Mouse (Mus musculus) limb, embryonic 10.5 days (tissue): ENCODE measurements at regions not wholly inside any gene's neighbourhood (a gene's known extent, or its start where the extent isn't known, plus 50 kb on each side); places are given as distances from the start of the nearest gene placed in this dataset.
"Not testable (repeated sequence)": the region's sequence is repeated elsewhere in the genome, so short reads cannot be mapped to it uniquely, and the experiment has no call there.

Source experiments
- DNase-seq: peaks from one replicate; pipeline ENCODE4 v3.0.0-alpha.2; 2017; ENCODE audit warnings: low spot score
- H3K27ac ChIP-seq: fragments of 300-500 bp; sonication (generic); 2 replicates; pipeline ENCODE4 v1.5.1; 2016; ENCODE audit warnings: mild to moderate bottlenecking
- H3K27me3 ChIP-seq: fragments of 300-500 bp; sonication (generic); 2 replicates; pipeline ENCODE4 v1.6.1; 2016; ENCODE audit warnings: low read depth, mild to moderate bottlenecking; ENCODE audit not compliant: poor library complexity, severe bottlenecking
- H3K36me3 ChIP-seq: fragments of 300-500 bp; sonication (generic); 2 replicates; pipeline ENCODE4 v1.6.1; 2016; ENCODE audit warnings: mild to moderate bottlenecking, moderate library complexity
- H3K4me1 ChIP-seq: fragments of 300-500 bp; sonication (generic); 2 replicates; pipeline ENCODE4 v1.6.1; 2016
- H3K4me3 ChIP-seq: fragments of 300-500 bp; sonication (generic); 2 replicates; pipeline ENCODE4 v1.5.1; 2016; ENCODE audit warnings: mild to moderate bottlenecking, moderate library complexity
- H3K9me3 ChIP-seq: fragments of 300-500 bp; sonication (generic); replicated peaks from 2 replicates; pipeline ENCODE4 v1.6.1; 2016; ENCODE audit warnings: mild to moderate bottlenecking
- WGBS: fragments of 180-500 bp; shearing (Covaris S2); methylation state at CpG from one replicate; pipeline ENCODE4 v1.1.7; 2016; 5-methylcytosine and 5-hydroxymethylcytosine counted together

DNA sequence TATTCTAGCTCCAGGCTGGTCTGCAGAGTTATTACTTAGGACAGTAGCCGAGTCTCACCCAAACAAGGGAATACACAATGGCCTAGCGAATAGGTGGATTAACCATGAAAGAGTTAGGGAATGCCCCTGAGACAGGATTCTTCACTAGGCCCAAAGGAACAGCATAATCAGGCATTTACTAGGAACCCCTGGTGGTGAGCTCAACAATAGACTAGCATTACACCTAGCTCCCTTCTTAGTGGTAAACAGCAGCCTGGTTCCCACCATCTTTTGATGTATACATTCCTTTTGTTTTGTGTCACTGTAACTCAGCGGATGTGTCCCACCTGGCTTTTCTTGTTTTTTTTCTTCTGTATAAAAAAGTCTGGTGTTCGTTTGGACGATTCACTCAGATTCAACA, 574.0 kb upstream of the Slc8a1 start:
- Histone ChIP-seq H3K27ac (no peak overlapping the region), H3K36me3 (no peaks in the 10 kb centered on the region), H3K4me3 (no peak overlapping the region), H3K4me1 (no peaks in the 10 kb centered on the region), H3K27me3 (no peaks in the 10 kb centered on the region), H3K9me3 (no peaks in the 10 kb centered on the region)
- 91% methylated on average over 5 of the region's 5 CpGs for WGBS
- DNase-seq, result no peak

DNA sequence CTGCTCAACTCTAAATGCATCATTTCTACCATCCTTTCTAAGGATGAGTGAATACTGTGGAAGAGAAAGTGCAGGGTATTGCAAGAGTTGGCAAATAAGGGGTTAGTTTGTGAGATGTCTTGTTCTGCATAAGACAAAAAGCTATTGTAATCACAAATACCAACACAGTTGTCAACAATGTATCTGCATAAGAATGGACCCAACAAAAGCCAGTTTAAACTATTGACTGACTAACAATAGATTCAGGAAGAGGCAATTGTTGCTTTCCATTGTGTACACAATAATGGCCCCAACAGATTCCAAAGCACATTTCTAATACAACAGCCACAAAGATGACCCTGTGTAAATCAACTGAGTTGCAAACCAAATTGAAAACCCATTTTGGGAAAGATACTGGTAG, 568.2 kb upstream of the Slc8a1 start:
- Histone ChIP-seq H3K36me3 (no peaks in the 10 kb centered on the region), H3K27ac (no peak overlapping the region), H3K4me3 (no peak overlapping the region), H3K9me3 (no peaks in the 10 kb centered on the region), H3K4me1 (no peaks in the 10 kb centered on the region), H3K27me3 (no peaks in the 10 kb centered on the region)
- no peak for DNase-seq

DNA sequence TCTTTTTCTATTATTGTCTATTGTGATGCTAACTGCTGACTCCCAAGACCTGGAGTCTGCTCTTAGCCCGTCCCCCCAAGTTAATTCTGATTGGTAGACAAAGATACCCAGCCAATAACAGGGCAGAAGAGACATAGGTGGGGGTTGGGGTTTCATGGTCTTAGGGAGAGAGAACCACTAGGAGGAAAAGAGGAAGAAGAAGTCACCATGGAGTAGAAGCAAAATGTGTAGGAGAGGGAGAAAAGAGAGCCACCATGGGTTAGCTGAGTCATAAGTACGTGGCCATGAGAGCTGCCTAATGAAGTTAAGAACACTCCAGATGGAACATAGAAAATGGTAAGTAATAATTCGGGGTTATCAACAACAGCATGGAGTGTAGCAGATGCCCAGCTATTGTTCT, 539.6 kb upstream of the Slc8a1 start:
- Histone ChIP-seq H3K27ac (no peak overlapping the region), H3K27me3 (no peaks in the 10 kb centered on the region), H3K4me1 (no peaks in the 10 kb centered on the region), H3K36me3 (no peaks in the 10 kb centered on the region), H3K9me3 (no peaks in the 10 kb centered on the region), H3K4me3 (no peak overlapping the region)
- 91% methylated on average over 3 of the region's 3 CpGs for WGBS
- DNase-seq, result no peak

DNA sequence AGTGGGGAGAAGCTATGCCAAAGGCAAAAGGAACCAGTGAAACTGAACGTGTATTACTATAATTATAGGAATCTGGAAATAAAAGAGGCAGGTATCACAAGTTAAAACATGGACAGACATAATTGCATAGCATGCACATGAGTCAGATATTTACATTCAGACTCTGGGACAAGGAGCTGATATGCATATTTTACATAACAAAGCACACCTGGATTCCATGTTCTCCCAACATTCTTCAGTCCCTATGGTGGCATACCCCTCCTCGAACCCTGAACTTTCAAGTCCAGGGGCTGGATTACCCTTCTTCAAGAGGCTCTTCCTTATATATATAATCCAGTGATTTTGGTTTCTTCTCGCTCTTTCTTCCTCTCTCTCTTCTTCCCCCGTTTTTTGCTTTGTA, 535.8 kb upstream of the Slc8a1 start:
- Histone ChIP-seq H3K9me3 (no peaks in the 10 kb centered on the region), H3K4me3 (no peak overlapping the region), H3K4me1 (no peaks in the 10 kb centered on the region), H3K27ac (no peak overlapping the region), H3K27me3 (no peaks in the 10 kb centered on the region), H3K36me3 (no peaks in the 10 kb centered on the region)
- no peak for DNase-seq
- 89% methylated on average over 4 of the region's 4 CpGs for WGBS

DNA sequence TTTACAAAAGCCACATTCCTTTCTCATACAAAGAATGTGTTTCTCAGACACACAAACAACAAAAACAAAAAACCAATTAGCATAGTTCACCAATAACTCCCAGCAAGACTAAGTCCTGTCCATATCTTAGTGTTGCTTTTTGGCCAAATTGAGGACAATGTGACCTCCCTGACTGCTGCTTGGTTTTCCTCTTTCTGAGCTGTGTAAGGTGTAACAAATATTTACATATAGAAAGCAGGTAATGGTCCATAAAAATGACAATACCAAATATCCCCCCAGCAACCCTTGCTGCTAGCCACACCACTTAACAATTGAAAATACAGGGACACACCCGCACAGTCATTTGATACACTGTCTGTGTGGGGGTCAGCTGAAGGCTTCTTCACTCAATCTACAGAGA, 534.7 kb upstream of the Slc8a1 start:
- no peak for DNase-seq
- no peaks in the 10 kb centered on the region for H3K4me1 ChIP-seq
- no peak overlapping the region for H3K4me3 ChIP-seq
- no peaks in the 10 kb centered on the region for H3K27me3 ChIP-seq
- no peaks in the 10 kb centered on the region for H3K36me3 ChIP-seq
- 92% methylated on average over 1 of the region's 1 CpGs for WGBS
- H3K27ac ChIP-seq, result no peak overlapping the region
- H3K9me3 ChIP-seq, result no peaks in the 10 kb centered on the region

DNA sequence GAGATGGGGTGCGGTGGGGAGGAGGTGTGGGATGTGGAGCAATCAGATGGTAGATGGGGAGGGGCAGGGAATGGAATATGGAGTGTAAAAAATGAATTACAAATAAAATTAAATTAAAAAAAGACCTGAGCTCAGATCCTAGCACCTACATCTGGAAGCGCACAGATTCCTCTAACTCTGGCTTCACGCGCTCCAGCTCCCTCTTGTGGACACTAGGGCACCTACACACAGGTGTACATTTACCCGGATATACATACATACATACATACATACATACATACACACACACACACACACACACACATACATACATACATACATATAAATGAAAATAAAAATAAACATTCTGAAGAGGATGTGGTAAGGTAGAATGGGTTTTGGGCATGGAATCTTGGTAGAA, 528.7 kb upstream of the Slc8a1 start:
- not testable (repeated sequence) for DNase-seq, H3K4me1 ChIP-seq, H3K27me3 ChIP-seq, H3K36me3 ChIP-seq, H3K9me3 ChIP-seq, H3K27ac ChIP-seq, H3K4me3 ChIP-seq
- 96% methylated on average over 5 of the region's 5 CpGs for WGBS

DNA sequence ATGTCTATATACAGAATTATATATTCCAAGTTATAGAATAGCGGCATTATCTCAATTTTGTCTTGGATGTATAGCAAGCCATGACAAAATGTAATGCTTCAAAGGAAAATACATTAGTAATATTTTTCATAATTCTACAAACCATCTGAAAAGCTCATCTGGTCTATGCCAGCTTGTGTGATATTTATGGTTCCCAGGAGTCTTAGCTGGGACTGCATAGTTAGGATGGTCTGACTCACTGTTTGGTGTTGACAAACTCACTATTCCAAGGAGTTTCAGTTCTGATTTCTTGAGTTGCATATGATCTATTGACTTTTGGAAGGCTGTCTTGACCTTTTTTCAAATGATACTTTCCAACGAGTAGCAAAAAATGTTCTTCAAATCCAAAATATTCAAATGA, 514.2 kb upstream of the Slc8a1 start:
- DNase-seq, result no peak
- H3K27me3 ChIP-seq, result no peaks in the 10 kb centered on the region
- H3K27ac ChIP-seq, result no peak overlapping the region
- no peaks in the 10 kb centered on the region for H3K4me1 ChIP-seq
- H3K36me3 ChIP-seq, result no peaks in the 10 kb centered on the region
- H3K9me3 ChIP-seq, result no peaks in the 10 kb centered on the region
- 92% methylated on average over 2 of the region's 2 CpGs for WGBS
- H3K4me3 ChIP-seq, result no peak overlapping the region

DNA sequence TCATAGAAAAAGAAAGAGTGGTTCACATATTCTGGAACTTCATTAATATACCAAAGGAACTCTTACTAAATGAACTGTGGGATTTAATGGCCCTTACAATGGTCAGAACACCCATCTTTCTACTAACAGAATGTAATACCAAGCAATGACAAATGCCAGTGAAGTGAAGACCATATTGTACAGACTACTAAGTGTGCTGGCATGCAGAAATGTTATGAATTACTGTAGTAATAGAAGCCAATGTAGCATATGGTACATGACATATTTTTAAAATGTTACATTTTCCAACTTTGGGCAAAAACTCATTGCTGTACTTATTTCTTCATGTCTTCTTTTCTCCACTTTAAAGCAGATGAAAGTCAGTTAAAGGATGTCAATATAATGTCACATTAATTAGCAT, 513.7 kb upstream of the Slc8a1 start:
- DNase-seq, result no peak
- Histone ChIP-seq H3K9me3 (no peaks in the 10 kb centered on the region), H3K27me3 (no peaks in the 10 kb centered on the region)

DNA sequence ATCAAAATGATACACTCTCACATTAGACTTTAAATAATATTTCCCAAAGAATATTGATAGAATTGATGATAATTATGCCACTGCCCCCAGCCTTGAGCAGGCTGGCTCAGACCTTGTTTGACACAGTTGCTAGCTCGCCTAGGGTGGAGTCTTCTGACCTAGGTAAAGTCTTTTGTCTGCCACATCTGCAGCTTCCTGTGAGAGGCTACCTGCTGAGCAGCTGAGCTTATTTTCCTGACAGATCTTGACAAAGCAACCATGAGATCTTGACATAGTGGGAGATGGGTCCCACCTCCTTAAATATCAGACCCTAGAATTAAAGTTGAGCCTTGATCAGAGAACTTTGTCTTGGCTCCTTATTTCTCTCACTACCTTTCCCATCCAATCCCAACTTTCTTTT, 500.2 kb upstream of the Slc8a1 start:
- H3K4me3 ChIP-seq, result no peak overlapping the region
- H3K9me3 ChIP-seq, result no peaks in the 10 kb centered on the region
- 46% methylated on average over 1 of the region's 1 CpGs for WGBS
- no peak for DNase-seq
- no peak overlapping the region for H3K27ac ChIP-seq
- H3K27me3 ChIP-seq, result no peaks in the 10 kb centered on the region
- peaks cover 11% of the 10 kb centered on the region; the same call in 1 of the 2 replicates for H3K4me1 ChIP-seq
- no peaks in the 10 kb centered on the region for H3K36me3 ChIP-seq

More for the DNA sequence above, 513.7 kb upstream of the Slc8a1 start:
- Histone ChIP-seq H3K36me3 (no peaks in the 10 kb centered on the region), H3K4me3 (no peak overlapping the region), H3K27ac (no peak overlapping the region), H3K4me1 (no peaks in the 10 kb centered on the region)

DNA sequence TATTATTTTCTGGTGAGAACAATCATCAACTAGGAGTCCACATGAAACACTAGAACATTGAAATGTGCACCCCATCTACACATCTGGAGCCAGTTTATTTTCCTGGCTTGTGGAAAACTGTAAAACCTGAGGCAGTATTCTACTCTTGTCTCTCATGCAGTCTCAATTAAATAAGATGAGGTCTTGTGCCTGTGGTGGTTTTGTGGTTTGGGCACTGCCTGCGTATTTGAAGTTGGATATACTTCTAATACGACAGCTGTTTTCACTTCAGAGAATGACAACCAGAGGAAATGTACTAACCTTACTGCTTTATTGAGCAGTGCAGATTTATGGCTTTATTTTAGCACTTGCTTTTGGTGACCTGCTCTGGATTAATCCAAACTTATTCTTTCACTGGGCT, 499.3 kb upstream of the Slc8a1 start:
- 33% methylated on average over 2 of the region's 2 CpGs for WGBS
- Histone ChIP-seq H3K27ac (no peak overlapping the region), H3K4me1 (peaks cover 11% of the 10 kb centered on the region; the same call in 1 of the 2 replicates), H3K36me3 (no peaks in the 10 kb centered on the region), H3K4me3 (no peak overlapping the region), H3K9me3 (no peaks in the 10 kb centered on the region), H3K27me3 (no peaks in the 10 kb centered on the region)
- DNase-seq, result peak; percentile 41

DNA sequence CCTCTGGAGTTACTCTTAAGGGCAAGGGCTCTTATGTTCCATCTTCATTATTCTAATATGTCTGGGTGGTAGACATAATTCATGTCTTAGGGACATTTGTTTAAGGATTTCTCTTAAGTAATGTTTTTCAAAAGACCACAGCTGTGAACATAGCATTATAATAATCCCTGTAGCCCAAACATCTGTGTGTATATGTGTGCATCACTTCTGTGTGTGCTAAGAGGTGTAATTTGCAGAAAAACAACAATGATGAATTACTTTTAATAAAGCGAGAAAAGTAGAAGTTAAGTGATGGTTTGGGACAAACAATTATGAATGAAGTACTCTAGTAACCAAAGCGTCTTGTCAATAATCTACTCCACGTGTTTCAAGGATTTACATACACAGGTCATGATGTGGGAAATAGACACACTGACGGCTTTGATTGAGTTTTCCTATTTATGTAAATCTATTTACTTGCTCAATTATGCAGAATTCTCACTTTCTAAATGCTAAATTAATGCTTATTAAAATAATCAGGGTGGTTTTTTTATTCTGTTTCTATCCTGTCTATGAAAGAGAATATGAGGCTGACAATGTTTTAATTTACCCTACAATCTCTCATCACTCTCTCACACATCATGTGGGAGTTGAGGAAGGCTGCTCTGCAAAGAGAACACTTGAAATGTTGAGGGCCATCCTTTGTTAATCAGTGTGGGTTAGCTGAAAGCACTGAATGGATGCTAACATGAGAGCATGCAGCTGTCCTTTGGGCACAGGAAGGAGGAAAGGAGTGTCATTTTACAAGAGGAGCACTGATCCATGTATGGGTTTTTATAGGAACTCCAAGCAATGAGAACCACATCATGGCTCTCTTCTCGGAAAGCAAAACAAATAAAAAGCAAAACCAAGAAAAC, 477.8 kb upstream of the Slc8a1 start:
- Histone ChIP-seq H3K27ac (no peak overlapping the region), H3K27me3 (no peaks in the 10 kb centered on the region), H3K36me3 (no peaks in the 10 kb centered on the region), H3K4me3 (no peak overlapping the region), H3K4me1 (no peaks in the 10 kb centered on the region), H3K9me3 (no peaks in the 10 kb centered on the region)
- WGBS, result 91% methylated on average over 5 of the region's 5 CpGs
- no peak for DNase-seq

DNA sequence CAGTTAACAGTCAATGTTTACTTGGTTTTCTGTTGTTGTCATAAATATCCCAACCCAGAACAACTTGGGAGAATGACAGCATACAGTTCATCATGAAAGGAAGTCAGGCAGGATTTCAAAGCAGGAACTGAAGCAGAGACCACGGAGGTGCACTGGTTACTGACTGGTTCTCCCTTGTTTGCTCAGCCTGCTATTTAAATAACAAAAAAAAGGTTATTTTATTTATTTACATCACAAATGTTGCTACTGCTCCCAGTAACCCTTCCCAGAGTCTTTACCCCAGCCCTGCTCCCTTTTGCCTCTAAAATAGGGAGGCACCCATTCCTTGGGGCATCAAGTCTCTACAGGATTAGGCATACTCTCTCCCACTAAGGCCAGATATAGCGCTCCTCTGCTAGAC, 461.8 kb upstream of the Slc8a1 start:
- 83% methylated on average over 2 of the region's 2 CpGs for WGBS
- Histone ChIP-seq H3K36me3 (no peaks in the 10 kb centered on the region), H3K9me3 (no peaks in the 10 kb centered on the region), H3K4me1 (no peaks in the 10 kb centered on the region), H3K27ac (no peak overlapping the region), H3K27me3 (no peaks in the 10 kb centered on the region), H3K4me3 (no peak overlapping the region)
- DNase-seq, result no peak

DNA sequence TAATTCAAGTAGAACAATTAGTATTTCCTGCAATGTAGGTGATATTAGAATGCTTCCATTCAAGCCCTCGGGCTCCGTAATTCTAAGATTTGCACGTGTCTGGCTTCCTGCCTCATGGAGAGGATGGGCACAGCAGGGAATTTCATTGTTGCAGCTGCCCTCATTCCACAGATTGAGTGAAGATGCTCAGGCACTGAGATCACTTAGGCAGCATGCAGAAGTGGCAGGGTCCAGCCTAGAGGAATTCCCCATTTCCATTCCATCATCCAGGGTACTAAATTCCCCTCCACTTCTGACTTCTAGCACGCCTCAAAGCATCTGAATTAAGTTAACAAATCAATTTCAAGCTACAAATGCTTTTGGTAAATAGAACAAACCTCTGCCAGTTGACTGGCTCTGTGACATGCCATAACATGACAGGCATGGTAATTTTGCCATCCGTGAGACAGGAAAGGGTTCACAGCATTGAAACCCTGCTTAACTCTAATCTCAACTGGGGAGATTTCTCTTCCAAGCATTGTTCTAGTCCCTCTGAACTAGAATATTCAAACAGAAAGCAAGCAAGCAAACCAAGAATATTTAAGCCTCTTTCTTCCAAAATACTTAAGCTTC, 461.0 kb upstream of the Slc8a1 start:
- Histone ChIP-seq H3K4me3 (no peak overlapping the region), H3K27ac (no peak overlapping the region), H3K4me1 (no peaks in the 10 kb centered on the region), H3K27me3 (no peaks in the 10 kb centered on the region), H3K9me3 (no peaks in the 10 kb centered on the region), H3K36me3 (no peaks in the 10 kb centered on the region)
- 67% methylated on average over 5 of the region's 5 CpGs for WGBS
- no peak for DNase-seq
